Mouse (Mus musculus): ENCODE measurements at regions not wholly inside any gene's neighbourhood (a gene's known extent, or its start where the extent isn't known, plus 50 kb on each side); places are given as distances from the start of the nearest gene placed in this dataset.

- Histone ChIP-seq H3K36me3 (ENCODE audit: control insufficient read depth, insufficient read depth, low read length) (no peaks in the 10 kb centered on the region), H3K4me2 (ENCODE audit: low read depth, low read length) (no peak overlapping the region), H3K4me1 (ENCODE audit: control insufficient read depth, insufficient read depth, low read length) (no peaks in the 10 kb centered on the region), H3K4me3 (replicated peaks; ENCODE audit: low read length) (no peak overlapping the region), H3K9ac (ENCODE audit: low read length) (no peak overlapping the region), H3K9me3 (replicated peaks; ENCODE audit: control insufficient read depth, low read length) (no peaks in the 10 kb centered on the region), H3K27ac (ENCODE audit: low read length) (no peak overlapping the region), H3K27me3 (ENCODE audit: control insufficient read depth, insufficient read depth, low read length) (no peaks in the 10 kb centered on the region)
- ATAC-seq (ENCODE audit: insufficient read depth, low FRiP score): no peak
- 69% methylated on average over 2 of the region's 2 CpGs for WGBS
Measured at GRCm38 (mm10) chr2:117951337-117951718, 160.3 kb upstream of the Thbs1 start.

GRCm38 (mm10) chr2:117958737-117959136, 152.9 kb upstream of the Thbs1 start:
- H3K9me3 ChIP-seq (replicated peaks; ENCODE audit: control insufficient read depth, low read length): no peaks in the 10 kb centered on the region
- H3K36me3 ChIP-seq (ENCODE audit: control insufficient read depth, insufficient read depth, low read length): no peaks in the 10 kb centered on the region
- H3K4me1 ChIP-seq (ENCODE audit: control insufficient read depth, insufficient read depth, low read length): no peaks in the 10 kb centered on the region
- H3K9ac ChIP-seq (ENCODE audit: low read length): no peak overlapping the region
- ATAC-seq (ENCODE audit: insufficient read depth, low FRiP score): no peak
- no peaks in the 10 kb centered on the region for H3K27me3 ChIP-seq (ENCODE audit: control insufficient read depth, insufficient read depth, low read length)
- 77% methylated on average over 4 of the region's 4 CpGs for WGBS
- no peak overlapping the region for H3K4me2 ChIP-seq (ENCODE audit: low read depth, low read length)
- H3K4me3 ChIP-seq (replicated peaks; ENCODE audit: low read length): no peak overlapping the region
- H3K27ac ChIP-seq (ENCODE audit: low read length): no peak overlapping the region

GRCm38 (mm10) chr2:117959440-117959839, 152.2 kb upstream of the Thbs1 start:
- Histone ChIP-seq H3K4me3 (replicated peaks; ENCODE audit: low read length) (no peak overlapping the region), H3K27me3 (ENCODE audit: control insufficient read depth, insufficient read depth, low read length) (no peaks in the 10 kb centered on the region)

GRCm38 (mm10) chr2:117962531-117962930, 149.1 kb upstream of the Thbs1 start:
- H3K27ac ChIP-seq (ENCODE audit: low read length): 0 out of 2 replicates have a peak overlapping the region, but pooled peaks have one; percentile 5
- no peaks in the 10 kb centered on the region for H3K36me3 ChIP-seq (ENCODE audit: control insufficient read depth, insufficient read depth, low read length)
- no peaks in the 10 kb centered on the region for H3K27me3 ChIP-seq (ENCODE audit: control insufficient read depth, insufficient read depth, low read length)
- no peak for ATAC-seq (ENCODE audit: insufficient read depth, low FRiP score)
- H3K4me1 ChIP-seq (ENCODE audit: control insufficient read depth, insufficient read depth, low read length): no peaks in the 10 kb centered on the region
- H3K9ac ChIP-seq (ENCODE audit: low read length): no peak overlapping the region
- H3K4me2 ChIP-seq (ENCODE audit: low read depth, low read length): no peak overlapping the region
- WGBS: 63% methylated on average over 4 of the region's 4 CpGs
- H3K9me3 ChIP-seq (replicated peaks; ENCODE audit: control insufficient read depth, low read length): peaks cover 5% of the 10 kb centered on the region; the same call in 1 of the 2 replicates
- H3K4me3 ChIP-seq (replicated peaks; ENCODE audit: low read length): no peak overlapping the region

More at GRCm38 (mm10) chr2:117959440-117959839, 152.2 kb upstream of the Thbs1 start:
- no peaks in the 10 kb centered on the region for H3K4me1 ChIP-seq (ENCODE audit: control insufficient read depth, insufficient read depth, low read length)
- no peak for ATAC-seq (ENCODE audit: insufficient read depth, low FRiP score)
- no peaks in the 10 kb centered on the region for H3K36me3 ChIP-seq (ENCODE audit: control insufficient read depth, insufficient read depth, low read length)
- no peak overlapping the region for H3K27ac ChIP-seq (ENCODE audit: low read length)
- no peaks in the 10 kb centered on the region for H3K9me3 ChIP-seq (replicated peaks; ENCODE audit: control insufficient read depth, low read length)
- H3K4me2 ChIP-seq (ENCODE audit: low read depth, low read length): no peak overlapping the region
- H3K9ac ChIP-seq (ENCODE audit: low read length): no peak overlapping the region

GRCm38 (mm10) chr2:117963526-117963925, 148.2 kb upstream of the Thbs1 start:
- no peaks in the 10 kb centered on the region for H3K4me1 ChIP-seq (ENCODE audit: control insufficient read depth, insufficient read depth, low read length)
- no peak overlapping the region for H3K27ac ChIP-seq (ENCODE audit: low read length)
- no peaks in the 10 kb centered on the region for H3K27me3 ChIP-seq (ENCODE audit: control insufficient read depth, insufficient read depth, low read length)
- no peak overlapping the region for H3K4me2 ChIP-seq (ENCODE audit: low read depth, low read length)
- no peak for ATAC-seq (ENCODE audit: insufficient read depth, low FRiP score)
- no peak overlapping the region for H3K4me3 ChIP-seq (replicated peaks; ENCODE audit: low read length)
- no peaks in the 10 kb centered on the region for H3K36me3 ChIP-seq (ENCODE audit: control insufficient read depth, insufficient read depth, low read length)
- no peak overlapping the region for H3K9ac ChIP-seq (ENCODE audit: low read length)
- peaks cover 5% of the 10 kb centered on the region; the same call in 1 of the 2 replicates for H3K9me3 ChIP-seq (replicated peaks; ENCODE audit: control insufficient read depth, low read length)
- WGBS: 67% methylated on average over 2 of the region's 2 CpGs

GRCm38 (mm10) chr2:117965758-117966157, 145.9 kb upstream of the Thbs1 start:
- H3K9me3 ChIP-seq (replicated peaks; ENCODE audit: control insufficient read depth, low read length): peaks cover 5% of the 10 kb centered on the region; the same call in 1 of the 2 replicates
- no peak overlapping the region for H3K9ac ChIP-seq (ENCODE audit: low read length)
- H3K36me3 ChIP-seq (ENCODE audit: control insufficient read depth, insufficient read depth, low read length): no peaks in the 10 kb centered on the region
- no peak overlapping the region for H3K4me2 ChIP-seq (ENCODE audit: low read depth, low read length)
- no peaks in the 10 kb centered on the region for H3K4me1 ChIP-seq (ENCODE audit: control insufficient read depth, insufficient read depth, low read length)
- 87% methylated on average over 4 of the region's 4 CpGs for WGBS
- ATAC-seq (ENCODE audit: insufficient read depth, low FRiP score): no peak
- no peak overlapping the region for H3K4me3 ChIP-seq (replicated peaks; ENCODE audit: low read length)
- H3K27me3 ChIP-seq (ENCODE audit: control insufficient read depth, insufficient read depth, low read length): no peaks in the 10 kb centered on the region
- H3K27ac ChIP-seq (ENCODE audit: low read length): no peak overlapping the region

GRCm38 (mm10) chr2:117968731-117969130, 142.9 kb upstream of the Thbs1 start:
- H3K9me3 ChIP-seq (replicated peaks; ENCODE audit: control insufficient read depth, low read length): peaks cover 5% of the 10 kb centered on the region; the same call in 1 of the 2 replicates
- H3K4me2 ChIP-seq (ENCODE audit: low read depth, low read length): no peak overlapping the region
- H3K27ac ChIP-seq (ENCODE audit: low read length): no peak overlapping the region
- no peaks in the 10 kb centered on the region for H3K27me3 ChIP-seq (ENCODE audit: control insufficient read depth, insufficient read depth, low read length)
- H3K4me1 ChIP-seq (ENCODE audit: control insufficient read depth, insufficient read depth, low read length): no peaks in the 10 kb centered on the region
- WGBS: 90% methylated on average over 1 of the region's 1 CpGs
- no peak for ATAC-seq (ENCODE audit: insufficient read depth, low FRiP score)
- no peaks in the 10 kb centered on the region for H3K36me3 ChIP-seq (ENCODE audit: control insufficient read depth, insufficient read depth, low read length)
- no peak overlapping the region for H3K9ac ChIP-seq (ENCODE audit: low read length)
- no peak overlapping the region for H3K4me3 ChIP-seq (replicated peaks; ENCODE audit: low read length)

GRCm38 (mm10) chr2:117970631-117971030, 141.0 kb upstream of the Thbs1 start:
- Histone ChIP-seq H3K27ac (ENCODE audit: low read length) (no peak overlapping the region), H3K36me3 (ENCODE audit: control insufficient read depth, insufficient read depth, low read length) (no peaks in the 10 kb centered on the region), H3K27me3 (ENCODE audit: control insufficient read depth, insufficient read depth, low read length) (no peaks in the 10 kb centered on the region), H3K4me1 (ENCODE audit: control insufficient read depth, insufficient read depth, low read length) (no peaks in the 10 kb centered on the region), H3K4me3 (replicated peaks; ENCODE audit: low read length) (no peak overlapping the region), H3K9me3 (replicated peaks; ENCODE audit: control insufficient read depth, low read length) (peaks cover 5% of the 10 kb centered on the region; the same call in 1 of the 2 replicates), H3K9ac (ENCODE audit: low read length) (no peak overlapping the region), H3K4me2 (ENCODE audit: low read depth, low read length) (no peak overlapping the region)
- no peak for ATAC-seq (ENCODE audit: insufficient read depth, low FRiP score)
- 87% methylated on average over 5 of the region's 5 CpGs for WGBS

- no peak overlapping the region for H3K9ac ChIP-seq (ENCODE audit: low read length)
- no peaks in the 10 kb centered on the region for H3K9me3 ChIP-seq (replicated peaks; ENCODE audit: control insufficient read depth, low read length)
- H3K4me3 ChIP-seq (replicated peaks; ENCODE audit: low read length): no peak overlapping the region
- H3K4me1 ChIP-seq (ENCODE audit: control insufficient read depth, insufficient read depth, low read length): no peaks in the 10 kb centered on the region
- no peak overlapping the region for H3K27ac ChIP-seq (ENCODE audit: low read length)
- no peak for ATAC-seq (ENCODE audit: insufficient read depth, low FRiP score)
- H3K4me2 ChIP-seq (ENCODE audit: low read depth, low read length): no peak overlapping the region
- WGBS: 90% methylated on average over 9 of the region's 9 CpGs
- H3K27me3 ChIP-seq (ENCODE audit: control insufficient read depth, insufficient read depth, low read length): no peaks in the 10 kb centered on the region
- H3K36me3 ChIP-seq (ENCODE audit: control insufficient read depth, insufficient read depth, low read length): no peaks in the 10 kb centered on the region
Measured at GRCm38 (mm10) chr2:117977033-117977432, 134.6 kb upstream of the Thbs1 start.

GRCm38 (mm10) chr2:117980856-117981255, 130.8 kb upstream of the Thbs1 start:
- no peaks in the 10 kb centered on the region for H3K9me3 ChIP-seq (replicated peaks; ENCODE audit: control insufficient read depth, low read length)
- H3K27ac ChIP-seq (ENCODE audit: low read length): no peak overlapping the region
- 85% methylated on average over 2 of the region's 2 CpGs for WGBS
- no peaks in the 10 kb centered on the region for H3K27me3 ChIP-seq (ENCODE audit: control insufficient read depth, insufficient read depth, low read length)
- H3K4me3 ChIP-seq (replicated peaks; ENCODE audit: low read length): no peak overlapping the region
- ATAC-seq (ENCODE audit: insufficient read depth, low FRiP score): no peak
- no peaks in the 10 kb centered on the region for H3K36me3 ChIP-seq (ENCODE audit: control insufficient read depth, insufficient read depth, low read length)
- H3K4me1 ChIP-seq (ENCODE audit: control insufficient read depth, insufficient read depth, low read length): no peaks in the 10 kb centered on the region
- no peak overlapping the region for H3K4me2 ChIP-seq (ENCODE audit: low read depth, low read length)
- no peak overlapping the region for H3K9ac ChIP-seq (ENCODE audit: low read length)
